Mouse (Mus musculus): Measurements from ENCODE around the gene Sh2b1.
A peak's percentile ranks its signal among the peaks of the same experiment; 100 is the strongest.

The Sh2b1 gene

GRCm38 (mm10) chr7:126456382-126457266 lies 18.6 kb downstream of the Sh2b1 start:
- no peak for DNase-seq (ENCODE audit: low spot score)

- no peak for DNase-seq (ENCODE audit: low spot score)
Measured at GRCm38 (mm10) chr7:126455242-126455641, 20.0 kb downstream of the Sh2b1 start.

GRCm38 (mm10) chr7:126453861-126454260 lies 21.4 kb downstream of the Sh2b1 start:
- DNase-seq (ENCODE audit: low spot score), result no peak

GRCm38 (mm10) chr7:126452244-126452643 lies 23.0 kb downstream of the Sh2b1 start:
- no peak for DNase-seq (ENCODE audit: low spot score)

- no peak for DNase-seq (ENCODE audit: low spot score)
Measured at GRCm38 (mm10) chr7:126450641-126451040, 24.6 kb downstream of the Sh2b1 start.

GRCm38 (mm10) chr7:126449991-126450390 lies 25.2 kb downstream of the Sh2b1 start:
- DNase-seq (ENCODE audit: low spot score), result no peak

GRCm38 (mm10) chr7:126448481-126448880 lies 26.7 kb downstream of the Sh2b1 start:
- no peak for DNase-seq (ENCODE audit: low spot score)

- DNase-seq (ENCODE audit: low spot score), result no peak
Measured at GRCm38 (mm10) chr7:126446217-126446616, 29.0 kb downstream of the Sh2b1 start.

- no peak for DNase-seq (ENCODE audit: low spot score)
Measured at GRCm38 (mm10) chr7:126445104-126445815, 30.0 kb downstream of the Sh2b1 start.

- no peak for DNase-seq (ENCODE audit: low spot score)
Measured at GRCm38 (mm10) chr7:126444536-126444935, 30.7 kb downstream of the Sh2b1 start.

- DNase-seq (ENCODE audit: low spot score), result no peak
Measured at GRCm38 (mm10) chr7:126443997-126444396, 31.2 kb downstream of the Sh2b1 start.

- DNase-seq (ENCODE audit: low spot score), result no peak
Measured at GRCm38 (mm10) chr7:126440134-126440533, 35.1 kb downstream of the Sh2b1 start.

GRCm38 (mm10) chr7:126436851-126437250 lies 38.4 kb downstream of the Sh2b1 start:
- DNase-seq (ENCODE audit: low spot score), result peak; percentile 83

- no peak for DNase-seq (ENCODE audit: low spot score)
Measured at GRCm38 (mm10) chr7:126435801-126436200, 39.4 kb downstream of the Sh2b1 start.

GRCm38 (mm10) chr7:126434726-126435125 lies 40.5 kb downstream of the Sh2b1 start:
- no peak for DNase-seq (ENCODE audit: low spot score)

GRCm38 (mm10) chr7:126430167-126430566 lies 45.1 kb downstream of the Sh2b1 start:
- DNase-seq (ENCODE audit: low spot score), result no peak

- peak; percentile 11 for DNase-seq (ENCODE audit: low spot score)
Measured at GRCm38 (mm10) chr7:126429503-126429898, 45.7 kb downstream of the Sh2b1 start.

GRCm38 (mm10) chr7:126428631-126429502 lies 46.4 kb downstream of the Sh2b1 start, which contains the start of gene Rabep2:
TSS of gene Rabep2 (plus strand) at chr7:126428759.
- DNase-seq (ENCODE audit: low spot score), result peak; percentile 90

- DNase-seq (ENCODE audit: low spot score), result no peak
Measured at GRCm38 (mm10) chr7:126428154-126428553, 47.1 kb downstream of the Sh2b1 start.

GRCm38 (mm10) chr7:126427323-126427860 lies 47.8 kb downstream of the Sh2b1 start:
- DNase-seq (ENCODE audit: low spot score), result peak; percentile 36

GRCm38 (mm10) chr7:126424161-126424560 lies 51.1 kb downstream of the Sh2b1 start:
- no peak for DNase-seq (ENCODE audit: low spot score)

GRCm38 (mm10) chr7:126421756-126422155 lies 53.5 kb downstream of the Sh2b1 start:
- DNase-seq (ENCODE audit: low spot score), result no peak

All from embryo, embryonic 10 days (tissue).